9 mouse cellular contexts compared by ENCODE assay signal in genomic region chr1:74787846-74788245, GRCm38 (mm10). TPM values are rescaled to one million over a fixed set of nuclear protein-coding genes. Genes with fewer than 3 reads are reported as not detected.
DNase-seq lines count a peak whose midpoint lies in the region; ATAC-seq and TF ChIP-seq lines count a peak whose summit lies in the region.
"Had no signal": no experiment of that assay in that cellular context is flagged by ENCODE, and none has a peak within 500 bp of the region (broad histone marks: within the 10 kb centered on the region; RNA-seq: fewer than 3 reads in every experiment).

No protein-coding gene starts in this region.

- peak; percentile 73 for TF ChIP-seq CTCF in G1E (IDR thresholded peaks at IDR 0.05; ENCODE audit: low read depth, low read length)

- H3K9ac ChIP-seq in intestine, embryonic 16.5 days (ENCODE audit: low read depth, low read length): no peak overlapping the region
- no peak overlapping the region for H3K9ac ChIP-seq in limb, embryonic 11.5 days (ENCODE audit: low read length)
- no peak overlapping the region for H3K9ac ChIP-seq in neural tube, embryonic 12.5 days

- H3K36me3 ChIP-seq in G1E (replicated peaks): no peaks in the 10 kb centered on the region
- no peaks in the 10 kb centered on the region for H3K36me3 ChIP-seq in intestine, embryonic 16.5 days (ENCODE audit: control insufficient read depth, insufficient read depth, low read length)
- no peaks in the 10 kb centered on the region for H3K36me3 ChIP-seq in limb, embryonic 11.5 days (ENCODE audit: control insufficient read depth, insufficient read depth, low read length)
- no peaks in the 10 kb centered on the region for H3K36me3 ChIP-seq in neural tube, embryonic 12.5 days

- no peak overlapping the region for H3K4me3 ChIP-seq in G1E (ENCODE audit: low read depth, low read length)
- no peak overlapping the region for H3K4me3 ChIP-seq in intestine, embryonic 16.5 days (ENCODE audit: low read length)
- H3K4me3 ChIP-seq in limb, embryonic 11.5 days (ENCODE audit: low read depth, low read length): no peak overlapping the region
- H3K4me3 ChIP-seq in neural tube, embryonic 12.5 days: no peak overlapping the region
- H3K4me3 ChIP-seq: erythroblast, embryonic 14.5 days had no signal

- H3K27me3 ChIP-seq in G1E (ENCODE audit: insufficient read depth, low read length): peaks cover 18% of the 10 kb centered on the region
- H3K27me3 ChIP-seq in intestine, embryonic 16.5 days (replicated peaks; ENCODE audit: control insufficient read depth, insufficient read depth, low read length): peaks cover 93% of the 10 kb centered on the region
- peaks cover 79% of the 10 kb centered on the region for H3K27me3 ChIP-seq in limb, embryonic 11.5 days (ENCODE audit: control insufficient read depth, insufficient read depth, low read length)
- peaks cover 93% of the 10 kb centered on the region for H3K27me3 ChIP-seq in neural tube, embryonic 12.5 days (replicated peaks)

- DNase-seq in 3T3-L1 (ENCODE audit: low read depth, low spot score) (peak; percentile 89), G1E (ENCODE audit: low spot score) (peak; percentile 58)
- DNase-seq in cerebellum, adult 18-20 months: peak; percentile 78 to 87
- peak; percentile 64 to 79 for DNase-seq in frontal cortex, postnatal 10 days (ENCODE audit: low spot score in 2 of 2)
- peak; percentile 90 for DNase-seq in limb, embryonic 11.5 days (ENCODE audit: low spot score)
- DNase-seq in thymus, postnatal 0 days (ENCODE audit: low spot score): peak; percentile 61

- no peaks in the 10 kb centered on the region; the same call in 1 of the 2 replicates for H3K4me1 ChIP-seq in G1E (ENCODE audit: insufficient read depth, low read depth, low read length)
- peaks cover 13% of the 10 kb centered on the region for H3K4me1 ChIP-seq in intestine, embryonic 16.5 days (ENCODE audit: control insufficient read depth, insufficient read depth, low read length)
- peaks cover 28% of the 10 kb centered on the region for H3K4me1 ChIP-seq in limb, embryonic 11.5 days (ENCODE audit: control insufficient read depth, insufficient read depth, low read length)
- H3K4me1 ChIP-seq in neural tube, embryonic 12.5 days: peaks cover 29% of the 10 kb centered on the region

- 6% methylated on average over 7 of the region's 7 CpGs for WGBS in intestine, embryonic 16.5 days
- WGBS in limb, embryonic 11.5 days: 8% methylated on average over 7 of the region's 7 CpGs
- WGBS in neural tube, embryonic 12.5 days: 7% methylated on average over 7 of the region's 7 CpGs

- H3K9me3 ChIP-seq in G1E (replicated peaks): peaks cover 5% of the 10 kb centered on the region
- H3K9me3 ChIP-seq in intestine, embryonic 16.5 days (ENCODE audit: control insufficient read depth, low read length): no peaks in the 10 kb centered on the region
- H3K9me3 ChIP-seq in limb, embryonic 11.5 days (ENCODE audit: control insufficient read depth, low read length): no peaks in the 10 kb centered on the region
- H3K9me3 ChIP-seq in neural tube, embryonic 12.5 days: no peaks in the 10 kb centered on the region

- peak; percentile 23; the same call in 1 of the 2 replicates for ATAC-seq in G1E (ENCODE audit: extremely low read depth, insufficient number of reproducible peaks, low FRiP score, poor library complexity, severe bottlenecking)
- peak; percentile 25; the same call in 1 of the 2 replicates for ATAC-seq in intestine, embryonic 16.5 days
- ATAC-seq in limb, embryonic 11.5 days (ENCODE audit: insufficient number of reproducible peaks, low FRiP score, low TSS enrichment, low read depth): no peak
- ATAC-seq in neural tube, embryonic 12.5 days (ENCODE audit: low FRiP score, low read depth): peak; percentile 17; the same call in 1 of the 2 replicates

- no peak overlapping the region for H3K4me2 ChIP-seq in intestine, embryonic 16.5 days (ENCODE audit: low read depth, low read length)
- H3K4me2 ChIP-seq in limb, embryonic 11.5 days (ENCODE audit: low read depth, severe bottlenecking): no peak overlapping the region
- no peak overlapping the region for H3K4me2 ChIP-seq in neural tube, embryonic 12.5 days (replicated peaks)

- H3K27ac ChIP-seq in intestine, embryonic 16.5 days (ENCODE audit: low read length): no peak overlapping the region
- no peak overlapping the region for H3K27ac ChIP-seq in limb, embryonic 11.5 days (replicated peaks; ENCODE audit: low read depth, low read length)
- no peak overlapping the region for H3K27ac ChIP-seq in neural tube, embryonic 12.5 days

RNA-seq across cellular contexts. Expression of gene Wnt10a, which starts 3.5 kb away (rescaled TPM):
- total RNA-seq in G1E (2014; fragmentation: Nextera tagmentation) (not detected in 2 replicates), G1E (2017) (0.05 and 0.06 TPM in 2 replicates)
- polyA plus RNA-seq in G1E (2012): not detected in 2 replicates
- 0.05 and 0.09 TPM in 2 replicates for polyA plus RNA-seq in intestine, embryonic 16.5 days (2015; fragmentation: Nextera tagmentation; extraction: Ambion mirVana)
- polyA plus RNA-seq in limb, embryonic 11.5 days (2014; fragmentation: Nextera tagmentation; extraction: Ambion mirVana): 1.4 and 1.6 TPM in 2 replicates
- 1.2 and 1.4 TPM in 2 replicates for polyA plus RNA-seq in neural tube, embryonic 12.5 days (2016; fragmentation: Nextera tagmentation; extraction: Ambion mirVana)
- polyA plus RNA-seq in thymus, postnatal 0 days (2015; fragmentation: Nextera tagmentation; extraction: Ambion mirVana): 1.6 and 1.9 TPM in 2 replicates

RNA-seq across cellular contexts. Expression of gene Wnt6, which starts 16.2 kb away (rescaled TPM):
- not detected in 2 replicates for total RNA-seq in G1E (2014; fragmentation: Nextera tagmentation)
- 0.17 TPM in 1 of 2 replicates, not detected in the other for total RNA-seq in G1E (2017)
- not detected in 2 replicates for polyA plus RNA-seq in G1E (2012)
- polyA plus RNA-seq in intestine, embryonic 16.5 days (2015; fragmentation: Nextera tagmentation; extraction: Ambion mirVana): 0.22 and 0.49 TPM in 2 replicates
- polyA plus RNA-seq in limb, embryonic 11.5 days (2014; fragmentation: Nextera tagmentation; extraction: Ambion mirVana): 21.2 and 27.4 TPM in 2 replicates
- 12.5 and 13.8 TPM in 2 replicates for polyA plus RNA-seq in neural tube, embryonic 12.5 days (2016; fragmentation: Nextera tagmentation; extraction: Ambion mirVana)
- polyA plus RNA-seq in thymus, postnatal 0 days (2015; fragmentation: Nextera tagmentation; extraction: Ambion mirVana): 1.6 and 2.6 TPM in 2 replicates
- polyA plus RNA-seq: erythroblast, embryonic 14.5 days had no signal

RNA-seq across cellular contexts. Expression of gene Prkag3, which starts 38.8 kb away (rescaled TPM):
- total RNA-seq in G1E (2014; fragmentation: Nextera tagmentation) (not detected in 2 replicates), G1E (2017) (not detected in 2 replicates)
- polyA plus RNA-seq in G1E (2012): not detected in 2 replicates
- polyA plus RNA-seq in intestine, embryonic 16.5 days (2015; fragmentation: Nextera tagmentation; extraction: Ambion mirVana): 0.15 and 0.17 TPM in 2 replicates
- not detected in 2 replicates for polyA plus RNA-seq in limb, embryonic 11.5 days (2014; fragmentation: Nextera tagmentation; extraction: Ambion mirVana)
- polyA plus RNA-seq in neural tube, embryonic 12.5 days (2016; fragmentation: Nextera tagmentation; extraction: Ambion mirVana): 0.10 and 0.40 TPM in 2 replicates
- polyA plus RNA-seq in thymus, postnatal 0 days (2015; fragmentation: Nextera tagmentation; extraction: Ambion mirVana): 0.16 TPM in 1 of 2 replicates, not detected in the other
- polyA plus RNA-seq: erythroblast, embryonic 14.5 days had no signal
